Mouse (Mus musculus): ENCODE measurements around the gene Fabp3.

Gene Fabp3

DNA sequence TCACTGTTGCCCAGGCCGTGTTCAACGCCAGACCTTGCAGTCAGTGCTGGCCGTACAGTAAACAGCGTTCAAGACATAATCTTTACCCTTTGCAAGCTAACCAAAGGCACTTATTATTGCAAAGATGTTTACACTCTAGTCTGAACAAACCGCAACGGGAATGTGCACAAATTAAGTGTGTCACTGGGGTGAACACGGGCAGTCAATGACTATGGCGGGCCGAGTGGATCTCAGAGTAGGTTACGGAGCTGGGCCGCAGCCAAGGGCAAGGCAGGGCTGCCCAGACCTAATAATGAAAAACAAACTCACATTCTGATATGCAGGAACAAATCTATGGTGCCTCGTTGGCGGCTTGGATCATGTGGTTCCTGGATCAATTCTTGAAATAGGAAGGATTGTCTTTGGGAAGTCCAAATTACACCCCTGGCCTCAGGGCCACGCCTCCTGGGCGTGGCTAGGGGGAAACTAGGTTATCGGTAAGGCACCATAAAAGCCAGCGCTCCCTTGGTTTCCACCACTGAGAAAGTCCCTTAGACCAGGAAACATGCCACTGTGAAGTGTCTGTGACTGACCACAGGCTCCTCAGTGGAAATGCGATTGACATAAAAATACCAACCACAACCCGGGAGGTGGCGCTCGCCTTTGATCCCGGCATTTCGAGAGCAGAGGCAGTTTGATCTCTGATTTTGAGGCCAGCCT lies 13.2 kb upstream of the Fabp3 start:
- peak; percentile 63 for DNase-seq

DNA sequence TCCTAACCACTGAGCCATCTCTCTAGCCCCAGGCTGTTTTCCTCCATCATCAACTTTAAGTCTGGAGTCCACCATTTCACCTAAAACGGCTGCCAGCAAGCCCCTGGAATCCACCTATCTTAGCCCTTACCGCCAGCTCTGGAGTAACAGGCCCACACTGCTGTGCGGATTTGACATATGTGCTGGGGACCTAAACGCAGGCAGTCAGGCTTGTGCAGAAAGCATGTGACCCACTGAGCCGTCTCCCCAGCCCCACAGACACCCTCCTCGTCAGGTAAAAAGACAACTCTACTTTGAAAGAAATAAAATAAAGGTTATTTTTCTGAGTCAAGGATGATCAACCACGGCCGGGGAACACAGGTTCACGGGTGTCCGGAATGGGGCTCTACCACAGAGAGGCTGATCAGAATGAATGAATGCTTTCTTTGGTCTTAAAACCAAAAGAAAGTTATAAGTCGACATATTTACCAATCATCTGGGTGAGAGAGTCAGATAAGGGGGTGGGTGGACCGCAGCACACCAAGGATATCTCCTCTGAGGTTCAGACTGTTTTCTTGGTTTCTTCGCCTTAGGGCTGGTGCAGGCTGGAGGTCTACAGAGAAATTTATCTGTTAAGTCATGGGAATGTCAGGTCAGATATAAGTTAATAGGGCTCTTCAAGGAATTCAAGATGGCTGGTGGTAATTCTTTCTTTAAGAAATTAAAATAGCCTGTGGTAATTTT lies 12.0 kb upstream of the Fabp3 start:
- no peak for DNase-seq

DNA sequence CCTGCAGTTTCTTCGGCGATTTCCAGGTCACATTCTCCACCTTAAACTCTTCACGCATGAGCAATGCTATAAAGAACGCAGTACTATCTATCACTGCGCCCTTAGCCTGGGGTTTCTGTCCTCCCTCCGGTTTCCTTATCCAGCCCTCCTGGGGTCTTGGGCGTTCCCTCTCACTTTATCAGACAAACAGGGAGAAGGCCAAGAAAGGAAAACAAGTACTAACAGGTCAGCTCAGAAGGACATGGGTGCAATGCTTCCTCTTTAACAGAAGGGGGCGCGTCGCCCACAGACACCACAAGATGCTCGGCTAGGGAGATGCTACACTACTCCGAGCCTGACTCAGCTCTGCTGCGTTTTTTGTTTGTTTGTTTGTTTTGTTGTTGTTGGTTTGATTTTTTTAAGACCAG lies 11.3 kb upstream of the Fabp3 start:
- no peak for DNase-seq

DNA sequence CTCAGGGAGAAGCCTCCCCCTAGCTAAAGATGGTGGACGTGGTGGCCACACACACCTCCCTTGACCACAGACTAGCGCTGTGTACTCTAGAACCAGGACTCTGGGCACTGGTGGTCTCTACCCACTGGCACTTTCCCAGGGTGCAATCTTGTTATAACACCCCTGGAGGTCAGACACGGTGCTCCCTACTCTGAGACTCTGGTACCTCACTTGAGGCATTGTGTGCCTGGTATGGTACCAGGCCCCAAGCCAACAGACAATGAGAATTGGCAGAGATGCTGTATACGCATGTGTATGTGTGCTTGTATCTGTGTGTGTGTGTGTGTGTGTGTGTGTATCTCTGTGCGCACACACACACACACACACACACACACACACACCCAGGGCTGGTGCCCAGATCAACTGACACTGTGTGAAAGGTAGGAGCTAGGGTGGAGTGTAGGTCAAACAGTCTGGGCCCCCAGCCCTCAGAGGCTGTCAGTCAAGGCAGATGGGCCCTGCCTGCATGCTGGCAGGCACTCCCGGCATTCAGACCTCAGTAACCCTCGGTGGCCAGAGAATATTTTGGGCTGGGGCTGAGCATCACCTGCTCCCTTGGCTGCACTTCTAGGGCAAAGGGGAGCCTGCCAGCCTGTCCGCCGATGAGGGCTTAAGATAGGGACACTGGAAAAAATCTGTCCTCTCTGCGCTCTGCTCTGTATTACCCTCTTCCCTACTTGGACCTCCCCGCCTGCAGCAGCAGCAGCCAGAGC lies 9.3 kb upstream of the Fabp3 start:
- DNase-seq = no peak

DNA sequence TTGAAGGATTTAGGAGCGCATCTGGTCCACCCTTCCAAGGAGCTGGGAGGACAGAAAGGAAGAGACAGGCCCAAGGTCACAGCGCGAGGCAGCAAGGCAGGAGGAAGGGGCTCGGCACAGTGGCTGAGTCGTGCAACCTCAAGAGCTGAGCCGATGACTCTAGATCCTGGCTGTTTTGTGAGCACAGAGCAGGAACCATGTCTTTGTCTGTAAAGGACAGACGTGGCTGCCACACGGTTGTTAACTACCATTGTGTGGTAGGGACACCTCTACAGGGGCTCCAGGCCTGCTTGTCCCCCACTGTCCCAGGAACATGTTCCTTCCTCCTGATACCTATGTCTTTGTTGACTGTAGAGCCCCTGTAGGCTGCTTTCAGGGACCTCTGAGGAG lies 8.8 kb upstream of the Fabp3 start:
- no peak for DNase-seq

DNA sequence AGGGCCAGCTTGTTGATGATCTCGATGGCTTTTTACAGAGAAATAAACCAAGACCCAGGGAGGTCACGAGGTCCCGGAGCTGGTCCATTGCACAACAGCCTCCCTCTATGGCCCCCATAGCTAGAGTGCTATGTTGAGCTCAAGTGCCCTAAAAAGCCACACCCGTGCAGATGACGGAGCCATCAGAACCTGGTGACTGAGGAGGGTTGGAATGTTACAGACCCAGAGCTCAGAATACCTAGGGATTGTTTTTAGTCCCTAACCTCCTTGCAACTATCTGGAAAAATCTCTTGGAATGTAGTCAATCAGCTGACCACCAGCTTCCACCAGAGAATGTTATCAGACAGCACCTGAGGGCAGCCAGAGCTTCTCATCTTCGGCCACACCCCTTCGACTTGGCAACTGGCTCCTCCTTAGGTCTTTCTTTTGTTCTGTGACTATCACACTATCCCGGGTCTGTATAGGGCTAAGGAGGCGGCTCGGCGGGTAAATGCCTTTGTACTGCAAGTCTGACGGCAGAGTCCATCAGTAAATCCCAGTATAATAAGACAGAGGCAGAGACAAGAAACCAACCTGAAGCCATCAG lies 6.0 kb upstream of the Fabp3 start:
- no peak for DNase-seq

DNA sequence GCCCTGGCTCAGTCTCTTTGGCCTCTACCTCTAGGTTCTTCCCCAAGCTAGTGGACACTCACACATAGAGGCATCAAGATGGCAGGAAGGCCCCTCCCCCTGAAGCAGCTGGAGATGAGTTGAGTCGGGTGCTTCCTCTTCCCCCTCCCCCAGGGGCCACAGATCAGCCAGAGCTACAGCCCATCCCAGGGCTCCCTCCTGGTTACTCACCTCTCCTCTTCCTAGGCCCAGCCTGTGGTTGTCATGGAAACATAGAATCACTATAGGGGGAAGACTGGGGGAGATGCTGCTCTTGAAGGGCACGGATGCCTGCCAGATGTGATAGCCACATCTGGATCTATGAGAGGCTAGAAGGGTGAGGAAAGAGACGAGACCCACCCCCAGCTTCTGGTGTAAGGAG lies 3.6 kb upstream of the Fabp3 start:
- DNase-seq = no peak

DNA sequence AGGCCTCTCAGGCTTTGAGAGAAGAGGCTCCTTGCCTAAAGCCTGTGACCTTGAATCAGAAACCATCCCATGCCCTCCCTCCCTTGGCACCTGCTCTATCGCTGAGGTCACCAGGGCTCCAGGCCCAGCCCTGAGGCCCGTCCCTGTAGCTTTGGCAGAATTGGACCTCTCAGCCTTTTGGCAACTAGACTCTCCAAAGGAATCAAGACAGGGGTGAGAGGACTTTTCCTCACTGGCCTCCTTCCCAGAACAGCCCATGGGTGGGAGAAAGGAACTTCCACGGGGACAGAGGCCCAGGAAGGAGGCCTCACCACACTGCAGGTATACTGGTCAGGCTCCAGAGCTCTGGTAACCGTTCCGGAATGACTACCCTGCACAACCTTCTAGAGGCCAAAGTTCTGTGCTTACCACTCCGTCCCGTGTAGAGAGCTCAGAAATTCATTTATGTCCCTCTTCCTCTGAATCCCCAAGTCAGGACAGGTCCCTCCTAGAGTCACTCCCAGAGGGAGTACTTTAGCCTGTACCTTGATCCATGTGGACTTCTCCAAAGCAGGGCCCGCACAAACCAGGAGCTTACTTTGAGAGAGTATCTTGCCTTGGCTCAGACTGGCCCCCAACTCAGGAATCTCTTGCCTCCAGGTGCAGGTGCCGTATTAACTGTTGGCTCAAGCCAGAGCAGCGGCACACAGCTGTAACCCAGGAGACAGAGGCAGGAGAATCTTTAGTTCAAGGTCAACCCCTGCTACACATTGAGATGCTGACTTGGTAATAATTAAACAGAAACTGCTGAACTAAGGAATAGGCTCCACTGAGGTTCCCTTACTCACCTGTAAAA lies 1.4 kb upstream of the Fabp3 start:
- DNase-seq = peak; percentile 25

DNA sequence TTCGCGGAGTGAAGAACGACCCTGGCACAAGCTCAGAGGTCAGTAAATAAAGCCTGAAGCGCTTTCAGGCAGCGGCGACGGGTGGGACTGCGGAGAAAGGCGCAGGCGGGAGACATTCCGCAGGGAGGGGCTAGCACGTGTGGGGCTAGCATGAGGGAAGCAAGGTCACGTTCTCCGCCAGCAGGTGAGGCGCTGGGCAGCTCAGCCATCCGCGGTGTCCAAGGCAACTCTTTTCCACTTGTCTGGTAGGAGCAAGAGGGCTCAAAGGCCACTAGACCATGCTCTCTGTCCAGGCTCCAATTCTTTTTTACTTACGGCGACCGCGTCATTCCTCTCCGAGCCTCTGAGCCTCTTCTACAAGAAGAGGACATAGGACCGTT lies 554 bp upstream of the Fabp3 start:
- DNase-seq = peak; percentile 65

DNA sequence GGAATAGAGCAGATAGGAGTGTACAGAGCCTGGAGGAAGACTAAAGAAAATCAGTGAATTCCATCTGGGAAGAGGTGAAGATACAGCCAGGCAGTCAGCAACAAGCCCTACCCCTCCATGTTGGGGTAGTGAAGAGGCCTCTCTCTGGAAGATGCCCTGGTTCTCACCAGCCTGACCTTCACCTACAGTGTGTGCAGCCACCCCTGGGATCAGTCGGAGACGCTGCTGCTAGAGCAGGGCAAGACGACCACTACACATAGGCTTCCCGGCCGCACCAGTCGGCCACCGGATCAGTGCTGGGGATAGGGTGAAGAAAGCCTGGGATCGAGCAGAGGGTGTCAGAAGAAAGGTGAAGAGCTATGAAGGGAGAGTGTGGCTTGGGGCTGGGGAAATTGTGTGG lies 859 bp downstream of the Fabp3 start:
- no peak for DNase-seq

DNA sequence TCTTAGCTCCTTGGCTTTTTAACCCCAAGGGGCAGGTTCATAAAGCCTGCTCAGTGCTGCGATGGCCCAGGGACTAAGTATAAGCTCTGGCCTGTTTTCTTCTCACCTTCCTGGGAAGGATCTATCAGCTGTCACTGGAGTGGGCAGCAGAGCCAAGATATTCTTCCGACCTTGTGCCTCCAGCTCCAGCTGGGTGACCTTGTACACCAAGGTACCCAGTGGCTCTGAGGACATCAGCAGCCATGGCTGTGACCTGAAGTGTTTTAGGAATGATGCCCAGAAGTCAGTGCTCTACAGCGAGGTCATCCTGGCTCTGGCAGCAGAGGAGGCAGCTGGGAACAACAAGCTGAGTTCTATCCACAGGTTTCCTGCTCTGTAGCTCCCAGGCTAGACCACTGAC lies 4.1 kb downstream of the Fabp3 start:
- no peak for DNase-seq

DNA sequence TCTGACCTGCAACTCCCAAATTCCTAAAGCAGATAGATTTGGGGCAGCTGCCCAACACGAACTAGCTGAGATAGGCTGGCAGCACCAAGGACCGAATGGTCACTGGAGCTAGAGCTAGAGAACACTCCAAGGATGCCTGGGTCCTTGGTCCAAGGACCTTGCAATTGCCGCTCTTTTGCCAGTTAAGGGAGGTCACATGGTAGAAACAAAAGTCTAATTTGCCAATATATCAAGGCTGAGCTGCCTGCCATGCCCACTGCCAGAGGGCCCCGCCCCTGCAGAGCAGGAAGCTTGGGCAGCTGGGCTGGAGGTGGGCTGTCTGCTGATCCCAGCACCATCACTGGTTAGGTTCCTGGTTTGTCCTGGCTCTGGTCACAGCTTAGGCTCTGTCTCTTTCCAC lies 5.2 kb downstream of the Fabp3 start:
- DNase-seq = no peak

DNA sequence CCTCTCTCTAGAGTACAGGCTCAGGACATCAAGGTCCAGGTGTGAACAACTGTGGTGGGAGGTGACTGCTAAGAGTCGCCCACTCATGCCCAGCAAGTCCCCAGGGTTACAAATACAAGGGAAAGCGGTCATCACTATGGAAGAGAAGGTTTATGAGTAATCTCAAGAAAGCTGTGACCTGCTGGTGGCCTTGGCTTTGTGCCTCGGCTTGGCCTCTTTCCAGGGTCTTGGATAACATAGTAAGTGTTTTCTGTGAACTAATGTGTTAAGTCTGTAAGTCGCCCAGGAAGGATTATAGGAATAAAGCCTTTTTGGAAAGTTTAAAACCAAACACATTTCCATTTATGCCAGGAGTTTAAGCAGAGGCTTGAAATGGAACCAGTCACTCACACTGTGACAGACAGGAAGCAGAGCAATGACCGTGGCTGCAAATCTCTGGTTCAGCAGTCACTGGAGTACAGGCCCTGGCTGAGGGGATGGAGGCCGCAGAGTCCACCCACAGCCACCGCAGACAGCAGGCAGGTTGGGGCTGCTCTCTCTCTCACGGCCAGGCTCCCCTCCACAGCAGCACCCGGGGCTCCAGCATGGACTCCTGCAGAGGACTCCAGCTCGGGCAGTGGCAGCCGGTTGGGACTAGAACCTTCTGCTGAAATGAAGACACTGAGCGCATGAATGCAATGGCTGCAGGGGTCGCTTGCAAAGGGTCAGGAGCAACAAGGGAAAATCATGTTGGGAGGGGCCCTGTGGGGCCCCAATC lies 7.6 kb downstream of the Fabp3 start:
- peak; percentile 66 for DNase-seq

DNA sequence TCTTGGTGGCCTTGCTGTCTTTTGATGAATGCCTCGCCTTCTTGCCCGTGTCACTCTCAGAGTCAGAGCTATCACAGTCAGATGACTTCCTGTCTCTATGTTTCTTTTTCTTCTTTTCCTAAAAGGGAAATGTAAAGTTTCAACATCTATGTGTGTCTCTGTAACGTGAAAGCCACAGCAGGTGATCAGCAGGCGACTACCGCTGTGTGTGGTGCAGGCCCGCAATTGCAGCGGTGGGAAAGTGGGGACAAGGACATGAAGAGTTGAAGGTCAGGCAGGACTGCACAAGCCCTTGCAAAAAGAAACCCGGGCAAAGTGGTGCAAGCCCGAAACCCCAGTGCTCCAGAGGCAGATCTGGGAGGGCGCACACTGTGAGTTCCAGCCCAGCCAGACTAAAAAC lies 8.3 kb downstream of the Fabp3 start:
- DNase-seq = no peak

DNA sequence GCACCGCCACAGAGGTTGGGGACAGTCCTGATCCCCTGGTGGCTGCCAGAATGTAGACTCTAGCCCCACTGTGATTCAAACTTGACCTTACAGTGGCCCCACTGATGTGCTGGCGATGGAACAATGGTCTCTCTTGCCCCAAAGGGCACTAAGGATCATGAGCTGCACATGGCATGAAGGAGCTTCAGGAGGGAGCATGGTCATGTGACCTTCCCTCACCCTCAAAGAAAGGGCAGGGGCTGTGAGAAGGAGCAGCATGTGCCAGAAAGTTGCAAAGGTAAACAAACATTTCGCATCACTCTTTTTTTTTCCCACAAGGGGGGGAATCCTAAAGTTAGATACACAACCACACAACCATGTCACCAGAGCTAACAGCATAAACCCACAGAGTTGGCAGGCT lies 9.7 kb downstream of the Fabp3 start:
- no peak for DNase-seq

DNA sequence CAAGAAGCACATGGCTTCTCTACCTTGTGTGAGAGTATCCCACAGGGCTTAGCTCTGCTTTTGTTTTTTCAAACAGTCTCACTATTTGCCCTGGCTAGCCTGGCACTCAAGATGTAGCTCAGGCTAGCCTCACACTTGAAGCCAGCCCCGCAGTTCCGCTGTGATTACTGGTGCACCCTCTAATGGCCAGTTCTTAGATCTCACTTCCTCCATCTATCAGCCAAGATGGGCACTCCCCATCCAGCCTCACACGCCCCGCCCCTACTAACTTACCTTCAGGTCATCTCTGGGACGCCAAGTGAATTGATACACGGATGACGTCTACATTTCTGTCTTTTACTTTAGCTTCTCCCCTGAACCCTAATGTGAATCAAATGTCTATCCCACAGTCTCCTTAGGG lies 11.2 kb downstream of the Fabp3 start:
- no peak for DNase-seq

DNA sequence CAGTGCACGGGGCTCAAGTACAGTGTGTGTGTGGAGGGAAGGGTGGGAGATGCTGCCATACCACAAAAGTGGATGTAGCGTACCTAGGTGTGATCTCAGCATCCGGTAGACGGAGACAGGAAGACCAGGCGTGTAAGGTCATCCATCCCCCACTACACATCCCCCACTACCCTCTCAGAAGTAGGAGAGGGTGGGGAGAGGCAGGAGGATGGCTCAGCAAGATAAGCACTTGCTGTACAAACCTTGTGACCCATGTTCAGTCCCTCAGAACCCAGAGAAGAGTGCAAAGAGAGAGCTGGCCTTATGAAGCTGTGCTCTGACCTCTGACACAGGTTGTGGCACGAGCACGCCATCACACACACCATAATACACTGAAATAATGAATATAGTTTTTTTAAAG lies 13.2 kb downstream of the Fabp3 start:
- DNase-seq = no peak

DNA sequence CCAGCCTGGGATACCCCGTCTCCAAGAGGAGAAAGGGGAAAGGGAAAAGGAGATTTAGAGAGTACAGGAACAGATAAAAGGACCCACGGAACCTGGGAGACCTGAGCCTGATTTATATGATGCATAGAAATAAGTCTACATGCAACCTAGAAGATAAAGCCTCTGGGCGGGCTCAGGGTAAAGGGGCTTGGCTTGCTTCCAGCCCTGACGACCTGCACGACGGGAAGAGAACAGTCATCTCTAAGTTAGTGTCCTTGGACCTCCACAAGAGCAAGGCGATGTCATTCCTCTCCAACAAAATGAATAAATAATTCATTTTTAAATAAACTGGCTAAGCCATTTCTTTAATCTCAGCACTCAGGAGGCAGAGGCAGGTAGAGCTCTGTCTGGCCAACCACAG lies 14.2 kb downstream of the Fabp3 start:
- no peak for DNase-seq

DNA sequence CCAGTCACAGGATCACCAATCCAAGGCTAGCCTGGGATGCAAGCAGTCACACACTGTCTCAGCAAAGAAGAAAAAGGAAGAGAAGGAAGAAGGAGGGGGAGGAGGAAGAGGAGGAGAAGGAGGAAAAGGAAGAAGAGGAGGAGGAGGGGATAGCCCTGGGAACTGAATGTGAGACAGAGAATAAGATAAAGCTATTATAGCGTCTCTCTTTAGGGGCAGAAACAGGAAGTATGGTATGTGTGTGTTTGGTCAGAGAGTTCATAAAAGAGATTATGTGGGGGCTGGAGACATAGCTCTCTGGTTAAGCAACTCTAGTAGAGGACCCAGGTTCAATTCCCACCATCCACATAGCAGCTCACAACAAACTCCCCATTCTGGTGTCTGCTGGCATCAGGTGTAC lies 14.8 kb downstream of the Fabp3 start:
- DNase-seq = no peak

DNA sequence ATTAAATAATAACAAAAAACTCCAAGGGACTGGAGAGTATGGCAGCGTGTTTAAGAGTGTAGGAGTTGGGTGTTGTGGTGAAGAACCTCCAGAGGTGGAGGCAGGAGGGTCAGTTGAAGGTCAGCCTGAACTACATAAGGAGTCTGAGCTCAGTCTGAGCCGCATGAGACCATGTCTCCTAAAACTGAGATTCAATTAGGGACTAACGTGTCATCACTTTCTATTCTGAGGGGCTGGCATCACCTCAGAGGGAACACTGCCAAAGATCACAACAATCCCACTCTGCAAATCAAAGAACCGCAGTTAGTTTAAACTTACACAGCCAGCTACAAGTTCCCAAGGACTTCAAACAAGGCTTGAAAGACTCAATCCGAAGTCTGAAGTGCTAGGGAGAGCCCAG lies 15.2 kb downstream of the Fabp3 start:
- peak; percentile 61 for DNase-seq

DNA sequence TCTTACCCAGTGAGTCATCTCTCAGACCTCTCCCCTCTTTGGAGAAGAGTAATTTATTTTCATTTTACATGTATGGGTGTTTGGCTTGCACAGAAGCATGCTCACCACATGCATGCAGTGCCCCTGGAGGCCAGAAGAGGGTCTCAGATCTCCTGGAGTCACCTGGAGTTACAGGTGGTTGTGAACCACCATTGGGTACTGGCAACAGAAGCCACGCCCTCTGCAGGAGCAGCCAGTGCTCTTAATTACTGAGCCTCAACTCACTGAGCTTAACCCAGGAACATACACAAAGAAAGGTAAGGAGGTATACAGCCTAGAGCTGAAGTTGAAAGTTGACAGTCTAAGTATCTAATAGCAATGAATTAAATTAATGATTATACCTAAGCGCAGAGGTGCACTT lies 17.1 kb downstream of the Fabp3 start:
- no peak for DNase-seq

DNA sequence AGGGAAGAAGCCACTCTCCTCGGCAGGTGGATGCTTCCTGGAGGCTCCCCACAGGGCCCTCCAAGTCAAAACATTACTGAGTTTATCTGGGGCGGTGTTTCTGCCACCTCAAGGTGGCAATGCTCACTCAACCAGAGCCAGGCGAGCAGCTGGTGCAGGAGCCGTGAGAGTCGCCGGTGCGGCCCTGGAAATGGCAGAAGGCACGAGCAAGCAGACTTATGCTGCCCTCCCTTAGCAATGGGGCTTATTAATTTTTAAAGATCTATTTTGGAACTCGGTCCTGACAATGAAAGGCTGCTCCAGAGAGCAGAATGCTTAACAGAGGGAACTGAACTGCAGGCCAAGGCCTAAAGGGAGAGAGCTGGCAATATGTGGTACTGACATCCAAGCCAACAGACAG lies 19.0 kb downstream of the Fabp3 start:
- no peak for DNase-seq

Measured in lung, postnatal 10 days (tissue).